Mouse (Mus musculus) megakaryocyte progenitor cell, adult 5-6 weeks (primary cell): ENCODE results near the gene Cib4. TPM values are rescaled to one million over a fixed set of nuclear protein-coding genes. Genes with fewer than 3 reads are reported as not detected.
A peak's percentile ranks its signal among the peaks of the same experiment; 100 is the strongest.

ENCODE experiments used
- ATAC-seq: replicated peaks from 2 replicates; pipeline ENCODE4 v1.8.0; 2016; ENCODE audit warnings: mild to moderate bottlenecking, moderate TSS enrichment, inconsistent platforms; ENCODE audit not compliant: poor library complexity
- total RNA-seq, 2 experiments: library from RNA; stranded (forward) in 1 of 2; stranded (reverse) in 1 of 2; fragments of 157-497, 149-512 nt in 1 of 2; fragments of 200-1000 nt in 1 of 2; gene quantifications; 2 replicates each; pipeline versions ENCODE4 v1.2.3 to v1.2.4; 2015 to 2017

The Cib4 gene
- total RNA-seq, 2 experiments from 2014 or later = not detected

DNA sequence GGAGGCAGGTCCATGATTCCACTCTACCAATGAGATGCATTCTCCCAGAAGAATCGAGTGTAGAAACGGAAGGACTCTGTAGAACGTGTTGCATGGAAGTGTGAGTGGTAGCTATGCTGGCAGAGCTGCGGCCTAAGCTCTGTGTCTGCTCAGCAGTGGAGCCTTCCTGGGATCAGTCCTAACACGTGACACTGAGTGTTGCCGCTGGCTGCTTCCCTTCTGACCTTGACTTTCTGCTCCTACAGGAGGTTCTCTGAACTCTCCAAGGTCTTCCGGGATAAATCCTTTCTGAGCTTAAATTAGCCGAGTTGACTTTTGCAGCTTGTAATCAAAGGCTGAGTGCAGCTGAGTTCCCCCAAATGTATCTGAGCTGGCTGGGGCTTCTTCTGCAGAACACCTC is 28.7 kb upstream of the Cib4 start:
- ATAC-seq = no peak

DNA sequence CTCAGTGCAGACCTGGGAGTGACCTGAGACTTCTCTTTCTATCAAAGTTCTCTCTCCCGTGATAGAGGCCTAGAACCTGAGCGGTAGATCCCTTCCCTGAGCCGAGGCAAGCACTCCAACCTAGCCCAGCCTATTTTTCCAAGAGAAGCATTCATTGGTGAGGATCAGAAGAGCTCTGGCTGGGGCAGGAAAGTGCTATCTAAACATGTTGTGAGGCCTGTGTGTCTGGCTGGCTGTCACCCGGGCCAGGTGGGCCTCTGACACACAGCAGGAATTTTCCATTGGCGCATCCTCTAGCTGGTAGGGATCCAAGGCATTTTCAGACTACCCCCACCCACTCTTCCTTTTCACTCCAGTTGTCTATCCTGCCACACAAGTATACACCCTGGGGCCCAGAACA is 26.2 kb upstream of the Cib4 start:
- ATAC-seq = no peak

DNA sequence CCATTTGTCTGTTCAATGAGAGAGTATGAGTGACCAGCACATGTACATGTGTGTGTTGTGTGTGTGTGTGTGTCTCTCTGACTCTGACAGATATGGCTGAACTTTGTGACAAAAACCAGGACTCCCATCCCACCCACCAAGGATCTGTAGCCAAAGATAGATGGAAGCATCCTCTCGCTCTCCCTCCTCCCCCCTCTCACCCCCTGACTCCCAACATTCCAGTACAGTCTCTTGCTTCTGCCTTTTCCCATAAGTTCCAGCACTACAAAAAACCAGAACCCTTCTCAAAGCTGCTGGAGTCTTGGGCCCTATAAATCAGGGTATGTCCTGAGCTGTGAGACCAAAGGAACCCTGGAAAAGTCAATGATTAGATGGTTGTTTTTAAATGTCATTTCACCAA is 22.8 kb upstream of the Cib4 start:
- ATAC-seq = no peak

DNA sequence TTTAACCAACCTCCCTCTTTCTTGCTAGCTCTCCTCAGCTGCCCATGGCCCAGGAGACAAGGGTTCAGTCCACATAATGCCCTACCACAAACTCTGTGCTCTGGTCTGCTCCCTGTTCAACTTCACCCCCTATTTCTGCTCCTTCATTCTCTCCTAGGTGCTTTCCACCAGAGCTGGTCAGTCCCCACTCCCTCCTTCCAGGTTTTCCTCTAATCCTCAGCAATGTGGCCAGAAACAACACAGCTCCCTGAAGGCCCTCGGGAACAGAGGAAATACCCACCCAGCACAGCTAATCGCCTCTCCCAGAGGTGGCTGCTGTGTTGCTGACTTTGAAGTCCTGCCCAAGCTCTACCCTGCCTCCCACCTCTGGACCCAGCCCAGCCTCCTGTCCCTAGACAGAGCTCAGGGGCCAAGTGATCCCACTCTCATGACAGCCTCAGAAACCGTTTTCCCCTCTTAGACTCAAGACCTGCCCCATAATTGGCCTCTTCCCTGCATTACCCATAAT is 14.4 kb upstream of the Cib4 start:
- ATAC-seq = no peak

DNA sequence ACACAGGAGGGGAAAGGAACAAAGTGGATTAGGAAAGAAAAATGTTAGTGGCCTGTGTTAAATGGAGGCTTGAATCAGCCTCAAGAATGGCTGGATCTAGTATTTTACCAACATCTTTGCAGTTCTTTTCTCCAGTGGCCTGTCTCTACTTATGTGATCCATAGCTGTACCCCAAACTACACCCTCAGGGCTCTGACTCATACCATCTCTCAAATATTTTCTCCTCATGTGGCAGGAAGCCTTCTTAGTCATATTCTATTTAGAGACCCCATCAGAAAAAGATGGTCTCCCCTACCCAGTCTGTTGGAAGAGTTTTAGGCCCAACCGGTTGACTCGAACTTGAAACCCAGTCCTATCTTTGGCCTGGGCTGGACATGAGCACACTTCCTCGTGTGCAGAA is 13.8 kb upstream of the Cib4 start:
- no peak for ATAC-seq

DNA sequence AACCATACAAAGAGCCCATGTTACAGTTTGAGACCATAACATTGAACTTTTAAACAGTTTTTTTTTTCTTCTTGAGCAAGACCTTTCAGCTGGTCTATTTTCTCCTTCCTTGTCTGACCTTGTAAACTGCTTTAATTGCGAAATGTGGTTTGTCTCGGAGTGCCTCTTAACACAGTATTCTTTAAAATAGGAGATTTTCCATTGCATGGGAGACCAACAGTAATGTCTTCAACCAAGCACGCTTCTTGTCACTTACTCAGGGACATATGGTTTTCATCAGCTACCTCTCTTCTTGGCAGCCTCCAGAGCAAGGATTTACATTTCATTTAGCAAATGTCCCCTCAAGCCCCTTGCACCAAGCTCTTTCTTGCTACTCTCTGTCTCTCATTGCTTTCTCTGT is 10.6 kb upstream of the Cib4 start:
- ATAC-seq = no peak

DNA sequence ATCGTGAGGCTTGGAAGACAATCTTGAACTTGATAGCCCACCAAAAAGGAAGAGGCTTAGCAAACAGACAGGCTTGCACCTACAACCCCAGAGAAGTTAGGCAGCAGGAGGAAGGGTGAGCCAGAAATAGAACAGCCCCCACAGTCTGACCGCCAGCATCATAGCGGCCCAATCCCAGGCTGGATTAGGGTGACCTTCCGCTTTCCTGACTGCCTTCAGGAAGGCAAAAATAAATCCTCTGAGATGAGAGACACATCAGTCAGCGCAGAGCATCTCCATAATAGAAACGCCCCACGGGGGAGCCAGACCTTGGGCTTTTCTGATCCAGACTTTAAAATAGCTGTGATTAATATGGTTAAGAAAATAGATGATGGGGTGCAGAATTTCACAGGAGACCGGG is 9.3 kb upstream of the Cib4 start:
- ATAC-seq = no peak

DNA sequence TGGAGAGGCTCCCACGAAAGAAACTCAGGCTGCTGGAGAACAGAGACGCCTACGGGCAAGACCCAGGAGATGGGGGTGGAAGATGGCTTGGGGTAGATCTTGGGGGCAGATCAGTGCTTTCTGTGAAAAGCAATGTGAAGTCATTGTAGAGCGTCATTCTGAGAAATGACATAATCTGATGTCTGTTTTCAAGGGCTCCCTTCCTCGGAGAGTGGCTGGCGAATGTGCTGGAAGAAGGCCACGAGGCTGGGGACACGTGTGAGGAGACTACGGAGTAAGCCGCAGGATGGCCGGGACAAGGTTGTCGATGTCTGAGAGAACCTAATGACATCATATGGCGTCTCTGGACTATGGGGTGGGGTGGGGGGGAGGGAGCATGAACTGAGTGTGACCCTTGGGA is 8.3 kb upstream of the Cib4 start:
- no peak for ATAC-seq

DNA sequence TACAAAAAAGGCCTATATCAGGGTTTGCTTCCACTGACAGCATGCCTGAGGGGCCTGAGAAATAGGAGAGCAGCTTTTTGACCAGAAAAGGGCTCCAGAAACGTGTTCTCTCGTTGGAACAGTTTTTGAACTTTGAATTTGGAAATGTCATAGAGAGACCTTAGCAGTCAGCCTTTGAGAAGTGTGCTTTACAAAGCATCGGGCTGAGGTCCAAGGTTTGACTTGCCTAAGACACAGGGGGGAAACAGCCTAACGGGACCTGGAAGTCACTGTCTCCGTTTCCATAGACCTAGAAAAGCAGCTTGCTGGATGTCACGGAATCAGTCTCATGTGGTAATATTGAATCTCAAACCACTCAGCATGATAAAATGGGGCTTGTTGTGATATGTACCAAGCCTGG is 6.4 kb upstream of the Cib4 start:
- no peak for ATAC-seq

DNA sequence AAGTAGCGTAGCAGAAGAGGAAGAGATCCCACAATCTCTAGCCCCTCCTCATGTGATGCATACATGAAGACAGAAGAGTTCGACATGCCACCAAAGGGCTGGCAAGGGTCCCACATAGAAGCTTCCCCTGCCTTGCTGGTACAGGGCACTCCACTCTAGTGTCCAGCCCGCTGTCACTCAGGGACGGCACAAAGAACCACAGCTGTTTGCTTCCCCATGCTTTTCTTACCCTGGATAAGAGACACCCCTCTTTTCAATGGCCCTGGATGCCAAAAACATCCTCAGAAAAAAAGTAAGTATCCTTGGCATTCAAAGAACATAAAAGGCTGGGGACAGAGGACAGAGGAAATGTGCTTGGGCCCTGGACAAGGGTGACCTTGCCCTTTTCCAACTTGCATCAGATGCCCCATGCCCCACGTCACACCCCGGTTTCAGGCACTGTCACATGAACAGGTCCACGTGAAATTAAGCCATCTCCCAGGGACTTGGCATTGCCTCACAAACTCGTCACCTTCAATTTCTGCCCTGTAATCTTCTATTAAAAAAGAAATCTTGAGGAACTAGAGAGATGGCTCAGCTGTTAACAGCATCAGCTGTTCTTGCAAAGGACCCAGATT is 5.5 kb upstream of the Cib4 start:
- ATAC-seq = no peak

DNA sequence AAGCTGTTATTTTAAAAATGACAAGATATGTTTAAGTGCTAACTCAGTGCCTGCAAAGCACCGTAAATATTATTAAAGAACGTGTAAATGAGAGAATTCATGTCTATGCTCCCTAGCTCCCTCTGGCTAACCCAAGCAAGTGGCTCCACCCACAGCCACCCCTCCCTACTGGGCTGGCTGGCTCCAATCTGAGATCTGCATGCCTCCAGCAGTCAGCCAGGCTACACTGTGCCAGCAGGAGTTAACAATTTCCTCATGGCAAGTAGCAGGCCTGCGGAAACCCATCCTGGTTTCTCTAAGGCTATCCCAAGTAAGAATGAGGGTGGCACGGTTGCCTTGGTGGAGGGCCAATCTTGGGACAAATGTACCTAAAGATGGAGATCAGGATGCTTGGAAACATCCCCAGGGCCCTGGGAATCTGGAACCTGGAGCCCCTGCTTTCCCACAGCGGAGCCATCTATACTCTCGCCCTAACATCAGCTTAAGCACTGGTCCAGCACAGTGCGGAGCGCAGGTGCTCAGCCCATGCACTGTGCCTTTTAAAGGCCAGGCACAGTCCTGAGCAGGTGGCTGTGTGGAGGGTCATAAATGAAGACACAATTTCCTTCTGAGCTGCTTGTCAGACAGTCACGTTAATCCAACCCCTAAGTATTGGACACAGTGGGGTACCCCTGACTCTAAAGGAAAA is 4.8 kb upstream of the Cib4 start:
- ATAC-seq = peak; percentile 68

DNA sequence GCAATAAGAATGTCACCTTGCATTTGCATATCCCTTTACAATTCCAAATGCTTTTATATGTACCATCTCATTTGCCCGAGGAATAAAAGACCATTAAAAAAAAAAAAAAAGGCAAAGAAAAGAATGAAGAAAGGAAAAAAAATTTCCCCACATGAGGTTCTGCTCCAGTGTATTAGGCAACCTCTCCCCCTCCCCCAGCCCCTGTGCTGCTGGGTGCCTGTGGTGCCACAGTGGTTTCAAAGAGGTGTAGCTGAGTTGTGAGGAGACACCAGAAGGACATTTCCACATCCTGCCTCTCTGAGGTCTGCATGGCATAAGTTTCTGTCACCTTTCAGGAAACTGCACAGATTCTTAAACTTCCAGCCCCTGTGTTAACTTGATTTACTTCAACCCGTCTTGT is 3.0 kb upstream of the Cib4 start:
- ATAC-seq = no peak

DNA sequence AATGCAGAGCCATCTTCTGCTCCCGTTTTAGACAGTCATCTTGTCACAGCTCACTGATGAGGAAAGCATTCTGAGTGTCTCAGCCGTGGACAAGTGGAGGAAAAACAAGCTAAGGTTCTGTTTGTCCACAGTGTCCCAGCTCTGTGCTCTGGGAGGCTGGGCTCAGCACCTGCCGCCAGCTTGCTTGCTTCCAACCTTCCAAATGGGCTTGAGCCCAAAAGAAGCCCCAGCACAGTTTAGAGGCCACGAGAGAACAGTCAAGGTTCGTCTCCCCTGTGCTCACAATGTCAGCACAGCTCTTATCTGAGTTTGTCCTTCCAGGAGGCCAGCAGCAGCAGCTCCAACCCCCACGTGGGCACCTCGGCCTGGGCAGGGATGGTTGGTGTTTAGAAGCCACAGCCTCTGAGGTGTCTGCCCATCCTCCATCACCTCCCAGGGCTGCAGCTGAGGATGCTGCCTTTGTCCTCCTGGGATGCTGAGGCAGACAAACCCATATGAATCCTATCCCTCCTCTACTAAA is 9.5 kb downstream of the Cib4 start:
- ATAC-seq = no peak

DNA sequence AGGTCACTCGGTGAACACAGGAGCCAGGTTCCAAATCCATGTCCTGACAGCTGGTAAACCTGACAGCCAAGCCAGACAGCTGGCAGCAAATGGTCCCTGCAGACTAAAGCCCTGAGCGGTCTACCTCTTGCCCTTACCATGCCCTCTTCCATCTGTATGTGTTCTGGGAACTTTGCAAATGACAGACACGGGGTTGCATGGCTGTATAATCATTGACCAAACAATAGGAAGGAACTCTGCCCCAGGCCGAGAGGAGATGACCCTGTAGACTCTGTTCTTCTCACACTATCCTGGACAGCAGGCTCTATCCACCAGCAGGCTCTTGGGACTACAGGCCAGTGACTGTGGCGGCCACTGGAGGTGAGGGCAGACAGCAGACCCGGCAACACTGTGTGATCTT is 11.0 kb downstream of the Cib4 start:
- ATAC-seq = no peak

DNA sequence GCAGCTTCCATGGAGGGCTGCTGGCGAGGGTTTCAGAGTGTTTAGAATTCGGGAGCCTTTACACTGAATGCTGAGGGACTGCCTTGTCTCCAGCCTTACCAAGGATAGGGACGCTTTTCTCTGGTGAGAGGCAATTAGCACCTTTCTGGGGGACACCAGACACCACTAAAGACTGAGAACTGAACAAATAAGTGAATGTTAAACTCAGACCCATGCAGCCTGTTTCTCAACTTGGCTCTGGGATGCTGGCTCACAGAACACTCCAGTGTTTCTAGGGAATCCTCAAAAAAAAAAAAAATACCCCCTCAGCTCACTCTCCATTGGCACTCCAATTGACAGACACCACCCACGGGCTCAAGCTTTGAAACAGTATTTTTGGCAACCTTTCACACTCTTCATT is 16.7 kb downstream of the Cib4 start:
- ATAC-seq = no peak

DNA sequence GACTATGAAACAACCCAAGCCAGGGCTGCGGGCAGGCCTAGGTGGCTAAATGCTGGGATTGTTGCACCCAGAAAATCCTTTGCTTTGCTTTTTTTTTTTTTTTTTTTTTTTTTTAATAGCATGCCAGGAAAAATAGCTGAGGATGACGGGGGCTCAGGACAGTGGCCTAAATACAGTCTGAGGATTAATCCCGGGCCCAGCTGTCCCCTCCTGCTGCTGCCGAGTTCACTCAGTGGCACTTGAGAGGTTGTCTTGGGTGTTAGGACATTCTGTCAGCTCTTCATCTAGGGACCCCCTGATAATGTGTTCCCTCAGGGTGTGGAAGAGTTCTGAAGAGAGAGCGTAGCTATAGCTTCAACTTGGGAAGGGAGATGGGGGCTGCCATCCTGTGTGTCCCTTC is 18.5 kb downstream of the Cib4 start:
- no peak for ATAC-seq

DNA sequence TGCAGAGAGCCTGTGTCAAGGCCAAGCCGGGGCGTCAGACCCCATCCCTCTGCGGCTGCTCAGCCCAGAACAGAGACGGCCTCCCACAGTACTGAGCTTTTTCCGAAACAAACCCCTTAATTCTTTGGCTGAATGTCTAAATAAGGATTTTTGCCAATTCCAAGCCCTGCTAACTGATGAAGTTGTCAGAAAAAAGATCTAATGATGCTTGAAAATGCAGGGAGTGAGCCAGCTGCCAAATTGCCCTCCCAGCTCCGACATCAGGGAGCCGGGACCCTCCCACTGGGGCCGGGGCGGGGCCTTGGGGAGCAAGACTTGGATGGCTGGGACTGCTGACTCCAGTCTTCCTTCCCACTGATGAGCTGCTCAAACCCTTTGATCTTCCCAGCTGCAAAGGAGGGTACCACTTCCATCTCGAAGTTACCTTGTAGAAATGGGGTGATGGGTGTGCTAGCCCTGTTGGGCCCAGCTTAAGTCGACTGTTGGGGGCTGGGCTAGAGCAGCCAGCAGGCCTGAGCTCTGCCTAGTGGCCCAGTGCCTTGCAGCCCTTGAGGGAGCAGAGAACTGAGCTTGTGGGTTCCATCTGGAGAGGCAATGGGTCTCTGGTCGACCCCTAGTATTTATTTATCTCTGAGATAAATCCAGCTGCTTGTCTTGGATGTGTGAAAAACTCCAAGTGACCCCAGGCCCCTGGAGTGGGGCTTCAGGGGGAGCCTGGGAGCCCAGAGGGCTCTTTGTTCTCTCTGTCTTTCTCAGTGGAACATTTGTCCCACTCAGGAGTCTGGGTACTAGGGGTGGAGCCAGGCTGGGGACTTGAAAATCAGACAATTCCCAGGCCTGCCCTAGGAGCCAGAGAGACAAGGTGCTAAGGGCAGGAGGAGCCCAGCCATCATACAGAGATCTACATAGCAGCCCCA is 19.5 kb downstream of the Cib4 start:
- ATAC-seq = no peak

DNA sequence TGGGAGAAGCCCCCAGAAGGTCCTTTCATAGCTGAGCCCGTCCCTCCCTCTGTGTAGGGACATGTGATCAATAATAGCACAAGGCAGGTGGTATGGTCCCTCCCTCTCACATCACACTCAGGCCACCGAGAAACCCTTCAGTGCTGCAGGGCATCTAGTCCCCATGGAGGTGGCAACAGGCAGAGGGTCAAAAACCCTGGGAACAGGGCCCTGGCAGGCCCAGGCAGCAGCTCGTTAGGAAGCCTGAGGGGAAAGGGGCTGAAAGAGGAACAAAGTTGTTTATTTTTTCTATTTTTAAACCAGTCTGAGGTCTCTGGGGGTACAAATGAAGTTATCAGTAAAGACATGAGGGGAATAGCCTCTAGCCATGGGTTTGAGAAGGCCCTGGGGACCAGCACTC is 21.4 kb downstream of the Cib4 start:
- ATAC-seq = no peak

DNA sequence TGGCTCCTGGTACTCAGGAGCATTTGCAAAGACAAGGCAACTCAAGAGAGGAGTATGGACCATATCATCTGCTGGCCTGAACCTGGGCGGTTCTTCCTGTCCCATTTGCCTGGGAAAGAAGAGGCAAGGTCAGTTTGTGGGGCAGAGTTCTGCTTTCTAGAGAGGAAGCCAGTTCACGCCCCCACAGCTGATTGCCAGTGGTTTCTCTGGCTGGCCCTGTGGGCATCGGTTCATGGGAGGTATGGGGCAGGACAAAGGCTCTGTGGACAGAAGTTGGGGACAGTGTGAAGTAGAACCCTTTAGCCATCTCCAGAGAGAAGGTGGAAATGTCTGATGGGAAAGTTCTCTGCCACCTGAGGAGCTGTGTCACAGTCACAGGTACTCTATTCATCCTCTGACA is 22.5 kb downstream of the Cib4 start:
- ATAC-seq = no peak

DNA sequence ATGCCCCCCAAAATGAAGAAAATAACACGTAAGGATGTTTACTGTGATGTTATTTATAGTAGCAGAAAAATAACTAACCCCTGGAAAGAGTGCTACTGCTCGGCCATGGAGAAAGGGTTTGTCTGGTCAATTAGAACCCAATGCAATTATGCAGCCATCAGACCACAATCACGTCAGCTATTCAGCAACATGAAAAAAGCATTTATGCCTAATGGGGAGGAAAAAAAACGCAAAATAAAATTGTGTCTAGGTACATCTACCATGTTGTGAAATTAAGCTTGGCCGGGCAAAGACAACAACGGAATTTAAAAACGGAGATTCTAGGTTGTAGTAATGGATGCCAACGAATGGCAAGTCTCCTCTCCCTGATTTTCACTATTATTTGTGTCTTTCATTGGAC is 23.2 kb downstream of the Cib4 start:
- ATAC-seq = no peak

DNA sequence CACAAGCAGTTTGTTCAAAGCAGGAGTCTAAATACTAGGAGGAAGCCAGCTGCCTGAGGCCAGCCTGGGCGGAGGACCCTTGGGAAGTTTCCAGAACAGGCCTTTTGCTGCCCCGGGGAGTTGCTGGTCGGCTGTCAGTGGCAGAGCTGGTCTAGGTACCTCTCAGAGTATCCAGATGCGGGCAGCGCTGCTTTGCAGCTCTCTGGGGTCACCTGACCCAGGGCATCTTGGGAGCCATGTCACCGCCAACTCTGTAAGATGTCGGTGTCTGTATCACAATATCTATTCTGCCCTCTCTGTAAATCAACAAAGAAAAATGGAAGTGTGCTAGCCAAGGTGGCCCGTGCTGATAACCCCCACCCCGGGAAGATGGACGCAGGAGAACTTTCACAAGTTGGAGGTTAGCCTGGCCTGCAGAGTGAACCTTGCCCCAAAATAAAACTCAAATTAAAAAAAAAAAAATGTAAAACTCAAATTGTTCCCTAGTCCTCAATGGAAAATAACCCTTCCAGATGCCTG is 25.4 kb downstream of the Cib4 start:
- peak; percentile 32; the same call in 1 of the 2 replicates for ATAC-seq
